Mouse (Mus musculus): ENCODE data around the gene Gm7271.

Gm7271 gene

DNA sequence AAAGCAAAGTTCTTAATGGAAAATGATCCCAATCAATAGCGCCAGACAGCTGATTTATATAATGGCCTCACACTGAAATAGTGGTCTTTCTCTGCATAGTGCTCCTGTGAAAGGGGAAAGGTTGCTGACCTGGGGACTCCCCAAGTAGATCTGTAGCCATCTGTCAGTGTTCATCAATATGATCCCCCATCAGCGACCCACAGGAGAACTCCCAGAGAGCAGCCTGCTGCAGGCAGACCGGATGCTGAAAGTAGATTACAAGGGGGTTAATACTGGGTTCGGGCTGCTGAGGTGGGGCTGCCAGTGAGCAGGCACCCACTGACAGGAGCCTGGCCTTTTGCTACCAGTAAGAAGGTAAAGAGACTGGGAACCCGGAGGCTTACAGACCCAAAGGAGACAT, at the start of gene Gm7271:
Gene Gm7271, plus strand, starts transcription at position 230 of the 400 bp plus-strand sequence.
- no peak for DNase-seq (ENCODE audit: low read depth, low spot score)

DNA sequence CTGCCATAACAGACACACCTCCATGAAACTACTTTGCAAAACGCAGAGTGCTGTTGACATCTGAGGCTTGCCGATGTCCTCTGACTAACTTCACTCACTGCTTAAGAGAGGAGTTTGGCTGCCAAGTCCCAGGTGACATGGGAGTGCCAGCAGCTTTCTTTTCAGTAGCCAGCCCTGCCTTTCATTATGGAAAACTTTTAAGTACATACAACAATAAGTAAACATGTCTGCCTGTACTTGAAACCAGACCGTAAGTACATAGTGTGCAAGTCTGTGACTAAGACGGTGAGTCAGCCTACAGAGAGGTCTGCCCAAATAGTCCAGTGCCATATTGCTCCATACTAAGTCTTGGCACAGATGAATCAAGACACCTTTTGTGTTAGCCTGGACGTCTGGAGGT, 46.7 kb upstream of the Gm7271 start:
- DNase-seq (ENCODE audit: low read depth, low spot score) = no peak

DNA sequence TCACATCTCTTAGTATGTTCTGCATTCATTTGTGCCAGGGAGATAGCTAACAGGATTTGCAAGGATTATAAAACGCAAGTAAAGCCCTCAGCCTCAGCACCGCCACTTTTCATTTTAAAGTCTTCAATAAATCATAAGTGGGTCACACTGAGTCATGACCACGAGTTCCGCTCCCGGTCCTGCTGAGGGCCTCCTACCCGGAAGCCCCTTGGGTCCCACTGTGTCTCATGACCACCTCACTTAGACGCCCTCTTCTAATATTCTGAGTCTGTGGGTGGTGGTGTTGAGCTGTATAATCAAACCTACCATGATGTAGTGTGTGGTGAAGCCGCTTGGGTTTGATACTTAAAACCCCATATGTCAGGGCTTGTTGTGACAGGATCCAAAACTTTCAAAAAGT, 46.1 kb upstream of the Gm7271 start:
- no peak for DNase-seq (ENCODE audit: low read depth, low spot score)

DNA sequence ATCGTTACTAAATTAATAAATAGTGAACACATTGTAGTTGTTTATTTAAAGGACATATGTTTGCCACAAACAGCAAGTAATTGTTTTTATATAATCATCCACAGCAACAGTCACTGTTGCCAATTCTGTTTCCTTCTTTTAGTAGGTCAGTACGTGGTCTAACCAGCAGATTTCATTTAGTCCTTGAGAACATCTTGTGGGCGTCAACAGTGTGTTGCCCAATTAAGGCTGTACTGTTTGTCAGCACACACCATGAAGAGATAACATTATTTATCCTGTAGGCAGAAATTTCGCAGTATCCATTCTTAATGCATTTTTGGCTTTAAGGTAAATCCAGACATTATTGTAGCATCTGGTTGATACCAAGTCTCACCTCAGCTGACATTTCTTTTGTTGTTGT, 42.4 kb upstream of the Gm7271 start:
- no peak for DNase-seq (ENCODE audit: low read depth, low spot score)

DNA sequence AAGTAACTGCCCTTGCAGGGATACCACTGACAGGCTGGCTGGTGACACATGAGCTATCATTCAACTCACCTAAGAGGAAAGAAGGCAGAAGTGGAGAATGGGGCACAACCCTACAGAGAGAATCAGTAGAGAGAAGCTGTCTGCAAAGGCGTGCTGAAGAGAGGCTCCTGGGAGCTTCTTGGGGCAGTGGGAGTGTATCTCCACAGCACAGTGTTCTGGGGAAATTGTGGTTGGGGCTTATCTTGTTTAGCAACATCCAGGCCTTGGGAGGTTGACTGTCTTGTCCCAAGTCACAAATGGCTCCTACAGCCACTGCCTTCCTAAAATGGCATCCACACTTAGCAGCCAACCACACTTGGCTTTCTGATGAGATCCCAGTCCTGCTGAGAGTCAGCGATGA, 8.9 kb upstream of the Gm7271 start:
- no peak for DNase-seq (ENCODE audit: low read depth, low spot score)

DNA sequence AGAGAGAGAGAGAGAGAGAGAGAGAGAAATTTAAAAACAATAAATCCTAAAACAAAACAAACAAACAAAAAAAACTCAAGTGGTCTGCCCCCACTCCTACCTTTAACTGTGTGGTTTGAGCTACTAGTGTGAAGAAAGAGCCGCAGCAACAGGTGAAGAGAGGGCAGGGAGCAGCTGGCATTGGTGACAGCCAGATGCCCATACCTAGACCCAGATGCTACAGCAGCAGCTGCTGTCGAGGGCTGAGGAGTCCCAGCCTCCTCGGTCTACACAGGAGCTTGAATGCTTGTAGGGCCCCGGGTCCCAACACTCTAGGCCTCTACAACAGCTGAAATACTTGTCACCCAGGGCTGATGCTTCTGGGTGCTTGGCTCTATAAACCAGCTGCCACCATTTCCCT, 7.0 kb upstream of the Gm7271 start:
- no peak for DNase-seq (ENCODE audit: low read depth, low spot score)

DNA sequence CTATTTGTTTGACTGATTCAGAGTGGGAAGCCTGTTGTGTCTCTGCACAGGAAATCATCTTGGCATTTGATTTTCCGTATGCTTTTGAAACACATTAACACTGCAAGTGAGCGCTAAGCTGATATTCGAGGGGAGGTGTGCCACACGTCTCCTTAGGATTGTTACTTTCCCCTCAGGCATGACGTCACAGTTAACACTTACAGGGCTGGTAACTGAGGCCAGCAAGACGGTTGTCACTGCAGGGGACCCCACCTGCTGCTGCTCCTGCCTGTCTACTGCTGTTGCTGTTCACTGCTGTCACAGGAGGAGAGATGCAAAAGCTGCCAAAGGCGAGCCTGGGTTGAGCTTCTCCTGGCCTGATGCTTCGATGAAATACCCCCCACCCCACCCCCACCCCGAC, 6.1 kb upstream of the Gm7271 start:
- DNase-seq (ENCODE audit: low read depth, low spot score) = no peak

DNA sequence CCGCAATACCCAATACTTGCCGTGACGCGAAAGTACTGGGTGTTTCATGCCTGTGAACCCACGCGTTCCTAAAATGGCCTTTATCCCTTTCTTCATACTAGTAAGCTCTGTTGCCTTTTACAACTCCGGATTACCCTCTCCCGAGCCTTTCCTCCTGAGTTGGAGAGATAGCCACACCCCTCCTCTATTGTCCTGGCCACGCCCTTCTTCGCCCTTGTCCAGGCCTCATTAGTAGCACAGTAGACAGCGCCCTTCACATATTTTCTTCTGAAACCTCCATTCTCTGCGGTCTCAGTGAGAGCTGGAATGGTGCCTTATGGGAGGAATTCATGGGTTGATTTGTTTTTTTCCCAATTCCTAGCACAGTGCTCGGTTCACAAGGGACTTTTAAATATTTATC, 11.3 kb downstream of the Gm7271 start:
- no peak for DNase-seq (ENCODE audit: low read depth, low spot score)

DNA sequence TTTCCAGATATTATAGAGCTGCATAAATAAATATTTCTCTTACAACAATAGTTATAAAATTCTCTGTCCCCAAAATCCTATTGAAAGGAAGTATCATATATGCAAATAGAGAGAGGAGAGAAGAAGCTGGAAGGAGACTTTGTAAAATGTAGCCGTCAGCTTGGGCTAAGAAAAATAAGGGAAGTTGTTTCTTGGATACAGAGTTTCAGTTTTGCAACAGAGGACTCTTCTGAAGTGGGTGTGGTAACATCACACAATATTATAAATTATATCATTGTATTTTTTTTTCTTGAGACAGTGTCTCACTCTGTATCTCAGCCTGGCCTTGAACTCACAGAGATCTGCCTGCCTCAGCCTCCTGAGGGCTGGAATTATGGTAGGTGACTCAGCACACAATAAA, 38.6 kb downstream of the Gm7271 start:
- no peak for DNase-seq (ENCODE audit: low read depth, low spot score)

DNA sequence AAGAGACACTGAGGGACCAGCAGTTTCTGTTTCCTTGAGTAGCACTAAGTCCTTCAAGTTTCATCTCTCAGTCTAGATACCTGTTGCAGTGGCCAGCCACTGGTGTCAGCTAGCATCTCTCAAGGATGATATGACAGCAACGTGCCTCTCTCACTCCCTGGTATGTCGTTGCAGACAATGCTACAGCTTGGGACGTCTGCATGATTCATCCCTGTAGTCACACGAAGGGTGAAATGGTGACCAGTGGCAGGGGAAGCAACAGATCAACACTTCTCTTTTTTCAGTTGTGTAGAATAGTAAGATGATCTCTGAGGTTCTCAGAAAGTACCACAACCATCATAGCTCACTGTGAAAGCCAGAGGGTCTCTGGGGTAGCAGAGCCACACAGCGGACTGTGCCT, 40.8 kb downstream of the Gm7271 start:
- no peak for DNase-seq (ENCODE audit: low read depth, low spot score)

DNA sequence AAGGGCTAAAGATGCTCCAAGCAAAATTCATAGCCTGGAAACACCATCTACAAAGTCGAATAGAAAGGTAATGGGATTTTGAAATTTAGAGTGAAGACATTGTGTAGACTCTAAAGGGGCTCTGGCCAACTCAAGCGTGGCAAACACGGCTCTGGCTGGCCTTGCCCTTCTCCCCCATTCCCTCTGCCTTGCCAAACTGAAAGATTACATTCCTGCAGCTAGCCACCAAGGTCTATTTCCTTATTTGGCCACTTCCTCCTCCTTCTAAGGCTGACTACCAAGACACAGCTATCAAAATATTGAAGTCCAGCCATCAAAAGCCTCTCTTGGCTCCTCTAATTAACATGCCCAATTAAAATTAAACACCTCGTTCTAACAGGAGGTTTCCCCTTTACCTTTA, 41.2 kb downstream of the Gm7271 start:
- no peak for DNase-seq (ENCODE audit: low read depth, low spot score)

DNA sequence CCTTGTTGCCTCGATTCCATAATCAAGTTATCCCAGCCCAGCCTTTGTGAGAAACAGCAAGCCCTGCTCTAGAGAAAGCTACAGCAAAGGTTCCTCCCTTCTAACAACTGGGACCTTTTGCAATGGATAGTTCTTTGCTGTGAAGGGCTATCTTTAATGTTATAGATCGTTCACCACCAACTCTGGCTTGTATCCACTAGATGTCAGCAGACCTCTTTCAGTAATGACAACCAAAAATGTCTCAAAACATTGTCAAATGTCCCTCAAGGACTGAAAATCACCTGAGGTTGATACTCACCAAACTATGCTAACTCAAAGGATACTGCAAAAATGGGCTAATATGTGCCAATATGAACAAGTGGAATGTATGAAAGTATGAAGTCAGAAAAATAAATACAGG, 42.0 kb downstream of the Gm7271 start:
- no peak for DNase-seq (ENCODE audit: low read depth, low spot score)

DNA sequence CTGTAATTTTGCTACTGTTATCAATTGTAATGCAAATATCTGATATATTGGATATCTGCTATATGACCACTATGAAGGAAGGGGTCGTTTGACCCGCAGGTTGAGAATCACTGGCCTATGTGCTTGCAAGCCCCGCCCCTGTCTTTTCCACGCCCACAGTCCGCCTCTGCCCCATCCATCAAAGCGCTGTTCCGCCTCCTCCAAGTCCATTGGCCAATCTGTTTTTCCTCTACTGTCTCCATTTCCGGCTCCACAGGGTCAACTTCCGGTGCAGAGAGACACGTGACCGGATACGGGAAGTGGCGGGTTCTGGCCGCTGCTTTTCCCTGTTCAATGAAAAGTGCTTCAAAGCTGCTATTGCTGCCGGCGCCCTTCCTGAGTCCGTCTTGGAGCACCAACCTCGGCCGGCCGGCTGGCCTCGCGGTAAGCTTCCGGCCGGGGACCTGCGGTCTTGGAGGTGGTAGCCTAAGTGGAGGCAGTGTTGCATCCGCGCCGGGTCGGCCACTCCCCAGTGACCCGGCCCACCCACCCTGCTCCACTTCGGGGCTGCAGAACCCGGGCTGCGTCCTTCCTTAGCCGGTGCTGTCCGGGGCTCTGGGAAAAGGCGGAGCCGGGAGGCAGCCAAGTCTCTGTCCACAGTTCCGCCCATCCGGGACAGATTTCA, 45.3 kb downstream of the Gm7271 start, which contains the start of gene Exoc1:
Gene Exoc1, plus strand, starts transcription at position 272 of the 664 bp plus-strand sequence.
- peak; percentile 94 for DNase-seq (ENCODE audit: low read depth, low spot score)

DNA sequence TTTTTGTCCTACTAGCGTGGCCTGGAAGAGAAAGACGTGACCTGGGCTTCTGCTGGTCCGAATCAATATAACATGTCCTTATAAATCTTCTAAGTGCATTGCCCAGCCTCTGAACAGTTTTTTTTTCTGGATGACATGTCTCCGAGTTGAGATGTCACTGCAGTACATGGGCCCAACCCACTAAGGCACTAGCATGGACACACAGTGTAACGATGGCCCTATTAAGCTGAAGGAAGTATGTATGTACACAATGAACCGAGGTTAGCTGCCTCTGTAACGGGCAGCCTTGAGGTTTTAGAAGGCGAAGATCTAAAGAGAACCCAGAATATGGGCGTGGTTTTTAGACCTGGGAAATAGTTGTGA, 45.8 kb downstream of the Gm7271 start:
- no peak for DNase-seq (ENCODE audit: low read depth, low spot score)

DNA sequence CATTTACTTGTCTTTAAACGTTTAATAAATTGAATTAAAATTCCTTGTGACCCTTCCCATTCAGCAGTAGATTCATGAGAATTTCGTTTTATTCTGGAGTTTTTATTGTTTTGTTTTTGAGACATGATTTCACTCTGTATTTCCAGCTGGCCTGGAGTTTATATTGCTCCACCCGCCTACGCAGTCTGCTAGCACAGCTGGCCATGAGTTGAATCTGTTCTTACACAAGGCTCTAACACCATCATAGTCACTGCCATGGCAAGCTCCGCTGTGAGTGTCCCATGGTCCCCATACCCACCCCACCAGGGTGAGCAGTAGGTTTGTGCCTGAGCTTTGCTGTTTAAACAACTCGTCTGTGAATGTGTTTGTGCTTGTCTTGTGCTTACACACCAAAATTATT, 49.3 kb downstream of the Gm7271 start:
- DNase-seq (ENCODE audit: low read depth, low spot score) = no peak

DNA sequence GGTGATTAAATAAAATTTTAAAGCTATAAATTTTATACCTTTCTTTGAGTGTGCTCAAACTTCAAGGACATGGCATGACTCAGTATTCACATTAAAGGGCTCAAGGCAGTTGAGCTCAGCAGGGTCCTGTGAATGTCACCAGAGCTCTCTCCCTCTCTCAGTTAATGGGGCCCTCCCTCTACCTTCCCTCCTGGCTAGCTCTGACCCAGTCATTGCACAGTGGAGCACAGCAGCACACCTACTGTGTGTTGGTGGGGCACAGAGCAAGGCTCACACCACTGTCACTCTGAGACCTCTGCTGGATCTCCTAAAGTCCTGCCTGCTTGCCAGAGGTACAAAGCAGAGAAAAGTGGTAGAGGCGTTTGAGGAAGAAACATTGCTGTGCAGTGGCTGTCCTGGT, 52.4 kb downstream of the Gm7271 start:
- DNase-seq (ENCODE audit: low read depth, low spot score) = no peak

DNA sequence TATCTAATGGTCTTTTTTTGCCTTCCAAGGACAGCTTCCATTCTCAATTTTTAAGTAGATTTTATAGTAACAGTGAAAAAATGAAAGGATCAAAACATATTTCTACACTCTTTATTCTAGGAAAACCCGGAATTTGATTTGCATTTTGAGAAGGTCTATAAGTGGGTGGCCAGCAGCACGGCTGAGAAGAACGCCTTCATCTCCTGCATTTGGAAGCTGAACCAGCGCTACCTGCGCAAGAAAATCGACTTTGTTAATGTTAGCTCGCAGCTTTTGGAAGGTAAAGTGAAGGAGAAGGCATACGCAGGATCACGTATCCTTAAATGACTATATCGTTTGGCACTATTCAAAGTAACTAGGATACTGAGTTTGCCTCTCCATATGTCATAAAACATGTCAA, 53.7 kb downstream of the Gm7271 start:
- peak; percentile 50 for DNase-seq (ENCODE audit: low read depth, low spot score)

DNA sequence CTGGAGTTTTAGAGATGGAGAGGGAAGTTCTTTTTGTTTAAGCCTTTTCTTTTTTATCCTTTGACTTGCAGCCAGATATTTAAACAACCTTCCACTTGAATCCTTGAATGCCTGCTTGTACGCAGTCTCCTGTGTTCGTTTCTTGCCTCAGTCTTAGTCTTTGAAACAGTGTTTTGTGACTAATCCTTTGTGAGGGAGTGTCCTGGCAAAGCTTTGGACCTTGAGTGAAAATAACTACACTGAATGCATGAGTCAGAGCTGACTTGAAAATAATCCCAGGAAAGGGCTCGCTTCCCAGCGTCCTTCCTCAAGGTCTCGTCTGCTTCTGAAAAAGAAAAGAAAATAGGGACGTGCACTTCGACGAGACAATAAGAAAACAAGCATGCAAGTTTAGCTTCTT, 56.3 kb downstream of the Gm7271 start:
- peak; percentile 83 for DNase-seq (ENCODE audit: low read depth, low spot score)

DNA sequence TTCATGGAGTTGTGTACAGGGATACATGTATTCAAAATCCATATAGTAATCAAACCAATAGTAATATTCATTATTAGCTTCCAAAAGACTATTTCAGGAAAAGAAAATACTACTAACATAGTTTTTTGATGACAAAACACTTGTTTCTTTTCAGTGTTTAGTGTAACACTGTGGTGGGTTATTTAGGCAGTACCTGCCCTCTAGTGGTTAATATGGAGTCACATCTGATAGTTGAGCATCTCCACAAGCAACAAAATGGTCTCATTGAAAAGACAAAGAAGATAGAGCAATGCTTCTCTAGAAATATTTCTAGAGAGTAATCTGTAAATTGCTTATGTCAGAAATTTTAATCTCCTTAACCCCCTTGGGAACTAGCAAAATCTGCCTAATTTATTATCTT, 57.0 kb downstream of the Gm7271 start:
- DNase-seq (ENCODE audit: low read depth, low spot score) = peak; percentile 16

DNA sequence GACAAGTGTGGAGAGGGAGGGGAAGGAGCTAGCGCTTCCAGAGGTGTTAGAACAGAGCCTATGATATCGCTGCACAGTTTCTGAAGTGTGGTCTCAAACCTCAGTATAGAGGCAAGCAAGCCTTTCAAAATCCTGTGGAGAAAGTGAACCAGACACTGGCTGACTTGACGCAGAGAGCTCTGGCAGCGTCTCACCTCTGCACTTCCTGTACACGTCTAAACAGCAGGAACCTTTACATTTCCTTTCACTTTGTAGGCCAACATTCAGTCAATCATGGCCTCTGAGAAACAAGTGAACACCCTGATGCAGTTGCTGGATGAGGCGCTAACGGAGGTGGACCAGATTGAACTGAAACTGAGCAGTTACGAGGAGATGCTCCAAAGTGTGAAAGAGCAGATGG, 59.4 kb downstream of the Gm7271 start:
- no peak for DNase-seq (ENCODE audit: low read depth, low spot score)

DNA sequence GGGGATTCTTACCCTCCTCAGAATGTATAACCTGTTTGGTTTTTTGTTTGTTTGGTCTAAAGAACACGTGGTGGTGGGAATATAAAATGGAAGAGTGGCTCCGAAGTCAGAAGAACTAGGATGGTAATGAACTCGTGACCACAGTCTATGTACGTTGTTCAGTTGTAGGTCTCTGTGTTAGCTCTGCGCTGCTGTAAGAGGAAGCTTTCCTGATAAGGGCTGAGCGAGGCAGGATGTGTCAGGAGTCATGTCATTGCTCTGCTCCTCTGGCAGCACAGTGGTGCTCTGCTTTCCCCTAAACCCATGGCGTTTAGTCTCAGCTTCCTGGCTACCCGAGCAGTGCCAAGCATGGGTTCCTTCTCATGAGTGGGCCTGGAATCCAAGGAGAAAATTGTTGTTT, 66.6 kb downstream of the Gm7271 start:
- no peak for DNase-seq (ENCODE audit: low read depth, low spot score)

DNA sequence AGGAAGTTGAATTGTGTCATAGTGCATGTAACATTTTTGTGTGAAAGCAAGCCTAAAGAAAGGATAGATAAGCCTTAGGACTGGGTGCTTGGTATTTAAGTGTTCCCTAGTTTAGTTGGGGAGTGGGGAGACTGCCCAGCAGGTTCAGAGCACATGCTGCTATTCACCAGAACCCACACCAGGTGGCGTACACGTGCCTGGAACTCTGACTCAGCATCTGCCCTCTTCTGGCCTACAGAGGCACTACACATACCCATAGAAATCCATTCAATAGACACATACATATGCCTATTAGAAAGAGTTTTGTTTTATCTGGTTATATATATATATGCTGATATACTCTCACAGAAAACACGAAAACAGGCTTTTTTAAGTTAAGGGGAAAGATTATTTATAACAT, 81.5 kb downstream of the Gm7271 start:
- peak; percentile 28 for DNase-seq (ENCODE audit: low read depth, low spot score)
